Mouse (Mus musculus) cortical plate, adult 2 months (tissue): ENCODE data around the gene Taf12.

Source experiments
- CTCF ChIP-seq: fragments of 200-500 bp; IDR thresholded peaks from 2 replicates; pipeline ENCODE4 v1.5.1; 2011; ENCODE audit warnings: mild to moderate bottlenecking, control low read depth, low read length; ENCODE audit not compliant: insufficient read depth; ENCODE audit errors: extremely low read depth
- POLR2A ChIP-seq: fragments of 200-500 bp; IDR thresholded peaks from 2 replicates; pipeline ENCODE4 v1.6.1; 2011; ENCODE audit warnings: mild to moderate bottlenecking, low read length, control low read depth; ENCODE audit not compliant: insufficient read depth; ENCODE audit errors: extremely low read depth

- TF ChIP-seq CTCF (no peak), POLR2A (no peak)
Observed at GRCm38 (mm10) chr4:132299849-132300248, 25.7 kb downstream of the Taf12 start.
